Mouse (Mus musculus) testis, adult 2 months (tissue): ENCODE measurements at regions not wholly inside any gene's neighbourhood (a gene's known extent, or its start where the extent isn't known, plus 50 kb on each side); places are given as distances from the start of the nearest gene placed in this dataset.

Source experiments
- CTCF ChIP-seq: fragments of 200-500 bp; IDR thresholded peaks from 2 replicates; pipeline ENCODE4 v1.5.1; 2012; ENCODE audit warnings: low read depth, mild to moderate bottlenecking, inconsistent platforms, low read length, moderate library complexity; ENCODE audit not compliant: control insufficient read depth, insufficient read depth, insufficient replicate concordance
- POLR2A ChIP-seq: fragments of 200-500 bp; IDR thresholded peaks from 2 replicates; pipeline ENCODE4 v1.6.1; 2012; ENCODE audit warnings: low read depth, mild to moderate bottlenecking, inconsistent platforms, low read length, moderate library complexity; ENCODE audit not compliant: control insufficient read depth

GRCm38 (mm10) chr2:92854331-92854730 lies 60.6 kb upstream of the Syt13 start:
- TF ChIP-seq CTCF (no peak), POLR2A (no peak)
